Mouse (Mus musculus) neural tube, embryonic 15.5 days (tissue): ENCODE measurements around the gene Snx29. TPM values are rescaled to one million over a fixed set of nuclear protein-coding genes. Genes with fewer than 3 reads are reported as not detected.

Experiments
- ATAC-seq: fragments of 200-750 bp; cut with Nextera tagmentation; 2 replicates; pipeline ENCODE4 v1.8.0; 2017; ENCODE audit warnings: mild to moderate bottlenecking, moderate TSS enrichment, moderate library complexity; ENCODE audit not compliant: low FRiP score
- H3K27ac ChIP-seq: fragments of 300-500 bp; sonication (generic); replicated peaks from 2 replicates; pipeline ENCODE4 v1.5.1; 2015; ENCODE audit warnings: mild to moderate bottlenecking, inconsistent platforms
- H3K27me3 ChIP-seq: fragments of 300-500 bp; sonication (generic); replicated peaks from 2 replicates; pipeline ENCODE4 v1.6.1; 2015; ENCODE audit warnings: inconsistent platforms
- H3K36me3 ChIP-seq: fragments of 300-500 bp; sonication (generic); 2 replicates; pipeline ENCODE4 v1.6.1; 2015; ENCODE audit warnings: inconsistent platforms
- H3K4me1 ChIP-seq: fragments of 300-500 bp; sonication (generic); 2 replicates; pipeline ENCODE4 v1.6.1; 2015; ENCODE audit warnings: inconsistent platforms
- H3K4me2 ChIP-seq: fragments of 300-500 bp; sonication (generic); 2 replicates; pipeline ENCODE4 v1.6.1; 2015; ENCODE audit warnings: inconsistent platforms, mild to moderate bottlenecking, moderate library complexity
- H3K4me3 ChIP-seq: fragments of 300-500 bp; sonication (generic); replicated peaks from 2 replicates; pipeline ENCODE4 v1.5.1; 2015; ENCODE audit warnings: mild to moderate bottlenecking, inconsistent platforms
- H3K9ac ChIP-seq: fragments of 300-500 bp; sonication (generic); replicated peaks from 2 replicates; pipeline ENCODE4 v1.6.1; 2015; ENCODE audit warnings: mild to moderate bottlenecking, inconsistent platforms
- H3K9me3 ChIP-seq: fragments of 300-500 bp; sonication (generic); replicated peaks from 2 replicates; pipeline ENCODE4 v1.6.1; 2016; ENCODE audit warnings: inconsistent platforms
- WGBS: fragments of 180-500 bp; shearing (Covaris S2); methylation state at CpG from one replicate; pipeline ENCODE4 v1.1.7; 2015; ENCODE audit warnings: mixed read lengths; 5-methylcytosine and 5-hydroxymethylcytosine counted together
- polyA plus RNA-seq: library from polyadenylated mRNA; unstranded; fragments of >200 nt; fragmentation: Nextera tagmentation; extraction: Ambion mirVana; gene quantifications from 2 replicates; pipeline ENCODE4 v1.2.1, GENCODE M21; 2015

Gene Snx29
- polyA plus RNA-seq, 1 experiment from 2014 or later = 18.7 TPM

GRCm38 (mm10) chr16:11755281-11756066 is 432.8 kb downstream of the Snx29 start:
- 88% methylated on average over 9 of the region's 9 CpGs for WGBS
- Histone ChIP-seq H3K4me3 (no peak overlapping the region), H3K4me1 (no peaks in the 10 kb centered on the region), H3K4me2 (no peak overlapping the region), H3K9me3 (no peaks in the 10 kb centered on the region), H3K36me3 (no peaks in the 10 kb centered on the region), H3K9ac (no peak overlapping the region), H3K27ac (no peak overlapping the region), H3K27me3 (no peaks in the 10 kb centered on the region)
- ATAC-seq = no peak

GRCm38 (mm10) chr16:11756598-11757245 is 434.0 kb downstream of the Snx29 start:
- 72% methylated on average over 1 of the region's 1 CpGs for WGBS
- no peak for ATAC-seq
- H3K4me3 ChIP-seq = no peak overlapping the region

GRCm38 (mm10) chr16:11757471-11757870 is 434.8 kb downstream of the Snx29 start:
- ATAC-seq = no peak
- Histone ChIP-seq H3K4me2 (no peak overlapping the region), H3K4me1 (no peaks in the 10 kb centered on the region), H3K9me3 (no peaks in the 10 kb centered on the region), H3K4me3 (no peak overlapping the region), H3K9ac (no peak overlapping the region), H3K27ac (no peak overlapping the region), H3K27me3 (no peaks in the 10 kb centered on the region), H3K36me3 (no peaks in the 10 kb centered on the region)
- WGBS = 93% methylated on average over 8 of the region's 8 CpGs

More at GRCm38 (mm10) chr16:11756598-11757245, 434.0 kb downstream of the Snx29 start:
- Histone ChIP-seq H3K9me3 (no peaks in the 10 kb centered on the region), H3K4me2 (no peak overlapping the region), H3K27me3 (no peaks in the 10 kb centered on the region), H3K9ac (no peak overlapping the region), H3K36me3 (no peaks in the 10 kb centered on the region), H3K27ac (no peak overlapping the region), H3K4me1 (no peaks in the 10 kb centered on the region)

DNA sequence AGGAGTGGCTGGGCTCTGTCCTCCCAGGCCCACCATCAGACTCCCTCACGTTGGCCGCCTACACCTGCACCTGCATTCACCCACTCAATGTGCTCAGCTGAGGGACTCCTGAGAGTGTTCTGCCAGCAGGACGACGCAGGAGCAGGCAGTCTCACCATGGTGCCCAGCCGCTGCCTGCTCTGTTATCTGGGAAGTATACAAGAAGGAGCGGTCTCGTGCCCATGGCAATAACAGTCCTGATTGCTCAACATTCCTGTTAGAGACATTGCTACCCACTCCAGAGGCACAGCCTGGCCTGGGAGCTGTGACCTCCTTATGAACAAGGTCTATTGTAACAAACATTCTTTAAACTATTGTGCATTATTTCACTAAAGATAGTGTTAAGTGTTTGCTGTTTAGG is 435.2 kb downstream of the Snx29 start:
- H3K9me3 ChIP-seq = no peaks in the 10 kb centered on the region
- no peak for ATAC-seq
- H3K36me3 ChIP-seq = no peaks in the 10 kb centered on the region

GRCm38 (mm10) chr16:11772318-11772717 is 449.6 kb downstream of the Snx29 start:
- Histone ChIP-seq H3K27me3 (no peaks in the 10 kb centered on the region), H3K4me3 (no peak overlapping the region), H3K27ac (no peak overlapping the region), H3K36me3 (no peaks in the 10 kb centered on the region), H3K4me1 (no peaks in the 10 kb centered on the region), H3K9me3 (no peaks in the 10 kb centered on the region), H3K4me2 (no peak overlapping the region), H3K9ac (no peak overlapping the region)
- ATAC-seq = no peak
- 62% methylated on average over 2 of the region's 2 CpGs for WGBS

More for the DNA sequence above, 435.2 kb downstream of the Snx29 start:
- no peak overlapping the region for H3K4me3 ChIP-seq
- H3K27me3 ChIP-seq = no peaks in the 10 kb centered on the region
- H3K4me1 ChIP-seq = no peaks in the 10 kb centered on the region
- no peak overlapping the region for H3K27ac ChIP-seq
- no peak overlapping the region for H3K9ac ChIP-seq
- whole genome bisulfite sequencing = 84% methylated on average over 7 of the region's 7 CpGs
- H3K4me2 ChIP-seq = no peak overlapping the region

- no peaks in the 10 kb centered on the region for H3K4me1 ChIP-seq
- H3K4me2 ChIP-seq = no peak overlapping the region
- H3K36me3 ChIP-seq = no peaks in the 10 kb centered on the region
- no peaks in the 10 kb centered on the region for H3K27me3 ChIP-seq
- no peak for ATAC-seq
- no peaks in the 10 kb centered on the region for H3K9me3 ChIP-seq
- no peak overlapping the region for H3K9ac ChIP-seq
- WGBS = 82% methylated on average over 1 of the region's 1 CpGs
- H3K4me3 ChIP-seq = no peak overlapping the region
- no peak overlapping the region for H3K27ac ChIP-seq
Measured at GRCm38 (mm10) chr16:11774321-11774720, 451.6 kb downstream of the Snx29 start.

DNA sequence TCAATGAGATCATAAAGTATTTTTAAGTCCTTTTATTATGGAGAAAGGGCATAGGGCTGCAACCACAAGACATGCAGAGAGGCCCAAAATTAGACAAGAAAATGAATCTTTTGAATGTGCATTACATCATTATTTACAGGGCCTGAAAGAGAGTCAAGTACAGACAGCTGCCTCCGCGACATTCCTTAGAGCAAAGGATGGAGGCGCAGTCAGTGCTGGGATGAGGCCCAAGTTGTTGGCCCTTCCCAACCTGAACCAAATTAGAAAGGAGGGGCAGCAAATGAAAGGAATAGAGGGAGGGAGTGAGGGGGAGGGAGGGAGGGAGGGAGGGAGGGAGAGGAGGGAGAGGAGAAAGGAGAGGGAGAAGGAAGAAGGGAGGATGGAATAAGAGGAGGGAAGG is 453.8 kb downstream of the Snx29 start:
- ATAC-seq = no peak
- H3K4me1 ChIP-seq = no peaks in the 10 kb centered on the region
- H3K27ac ChIP-seq = no peak overlapping the region
- no peak overlapping the region for H3K4me2 ChIP-seq
- H3K9me3 ChIP-seq = no peaks in the 10 kb centered on the region
- H3K4me3 ChIP-seq = no peak overlapping the region
- no peaks in the 10 kb centered on the region for H3K36me3 ChIP-seq
- no peak overlapping the region for H3K9ac ChIP-seq
- H3K27me3 ChIP-seq = no peaks in the 10 kb centered on the region
- 85% methylated on average over 3 of the region's 3 CpGs for WGBS

DNA sequence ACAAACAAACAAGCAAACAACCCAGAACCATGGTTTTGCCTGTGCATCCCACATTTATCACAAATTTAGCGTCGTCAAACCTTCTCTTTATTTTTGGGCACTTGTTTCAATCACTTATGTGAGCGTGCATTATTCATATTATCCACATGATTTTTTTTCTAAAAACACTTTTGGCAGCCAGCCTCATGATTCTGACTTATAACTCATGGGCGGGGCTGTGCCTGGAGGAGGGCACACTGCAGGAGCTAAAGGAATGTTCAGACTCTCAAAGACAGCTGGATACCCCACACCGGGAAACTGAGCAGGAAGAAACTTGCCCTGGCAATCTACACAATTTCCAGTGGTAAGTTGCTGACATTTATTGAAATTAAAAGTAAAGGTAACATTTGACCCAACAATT is 455.5 kb downstream of the Snx29 start:
- no peak for ATAC-seq
- WGBS = 86% methylated on average over 5 of the region's 5 CpGs
- Histone ChIP-seq H3K4me2 (no peak overlapping the region), H3K4me3 (no peak overlapping the region), H3K27me3 (no peaks in the 10 kb centered on the region), H3K9me3 (no peaks in the 10 kb centered on the region), H3K36me3 (no peaks in the 10 kb centered on the region), H3K27ac (no peak overlapping the region), H3K9ac (no peak overlapping the region), H3K4me1 (no peaks in the 10 kb centered on the region)

DNA sequence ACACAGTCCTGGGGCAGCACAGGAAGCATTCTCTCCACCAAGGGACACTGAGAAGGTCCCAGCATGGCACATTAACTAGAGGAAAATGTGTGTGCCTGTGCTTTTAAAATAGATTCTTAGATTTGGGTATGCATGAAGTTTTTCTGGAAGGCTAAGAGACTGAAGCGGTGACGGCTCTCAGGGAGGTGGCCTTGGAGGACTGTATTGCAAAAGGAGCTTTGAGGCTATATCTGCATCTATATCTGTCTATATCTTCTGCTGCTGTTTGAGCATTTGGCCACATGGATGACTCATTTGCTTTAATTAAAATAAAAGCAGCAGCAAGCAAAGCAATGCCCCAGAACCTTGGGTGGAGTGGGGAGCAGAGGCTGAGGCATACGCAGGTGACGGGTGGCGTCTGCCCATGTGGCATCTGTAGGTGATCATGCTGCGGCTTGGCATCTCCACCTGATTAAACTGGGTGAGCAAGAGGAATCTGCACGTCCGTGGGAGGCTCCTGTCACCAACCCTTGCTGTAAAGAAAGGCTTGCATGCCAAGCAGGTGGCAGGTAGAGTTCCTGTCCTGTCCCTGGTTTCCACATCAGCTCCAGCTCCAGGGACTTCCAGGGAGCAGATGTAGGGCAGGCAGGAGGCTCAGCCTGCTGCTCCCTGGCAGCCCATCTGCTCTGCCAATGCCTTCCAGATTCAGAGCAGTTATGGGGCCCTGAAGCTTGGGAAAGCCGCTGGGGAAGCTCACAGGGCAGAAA is 456.2 kb downstream of the Snx29 start:
- Histone ChIP-seq H3K4me1 (no peaks in the 10 kb centered on the region), H3K36me3 (no peaks in the 10 kb centered on the region), H3K4me3 (no peak overlapping the region), H3K9ac (no peak overlapping the region), H3K9me3 (no peaks in the 10 kb centered on the region), H3K27me3 (no peaks in the 10 kb centered on the region), H3K27ac (no peak overlapping the region), H3K4me2 (no peak overlapping the region)
- 90% methylated on average over 9 of the region's 9 CpGs for WGBS
- ATAC-seq = no peak

- H3K9ac ChIP-seq = no peak overlapping the region
- H3K4me3 ChIP-seq = no peak overlapping the region
- no peaks in the 10 kb centered on the region for H3K4me1 ChIP-seq
- no peaks in the 10 kb centered on the region for H3K36me3 ChIP-seq
- H3K4me2 ChIP-seq = no peak overlapping the region
- no peaks in the 10 kb centered on the region for H3K9me3 ChIP-seq
- no peak overlapping the region for H3K27ac ChIP-seq
- 30% methylated on average over 2 of the region's 2 CpGs for WGBS
- no peak for ATAC-seq
- no peaks in the 10 kb centered on the region for H3K27me3 ChIP-seq
Measured at GRCm38 (mm10) chr16:11782082-11782481, 459.4 kb downstream of the Snx29 start.

DNA sequence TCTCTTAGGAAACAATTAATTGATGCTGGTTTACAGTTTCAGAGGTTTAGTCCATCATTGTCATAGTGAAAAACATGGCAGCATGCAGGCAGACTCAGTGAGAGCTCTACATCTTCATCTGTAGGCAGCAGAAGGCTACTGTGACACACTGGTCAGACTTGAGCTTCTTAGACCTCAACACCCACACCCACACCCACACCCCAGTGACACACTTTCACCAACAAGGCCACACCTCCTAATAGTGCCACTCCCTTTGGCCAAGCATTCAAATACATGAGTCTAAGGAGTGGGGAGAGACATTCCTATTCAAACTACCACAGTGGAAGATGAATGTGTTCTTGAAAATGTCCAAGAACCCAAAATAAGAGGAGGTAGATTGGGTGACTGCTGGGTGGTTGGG is 460.6 kb downstream of the Snx29 start:
- H3K27ac ChIP-seq = no peak overlapping the region
- no peaks in the 10 kb centered on the region for H3K36me3 ChIP-seq
- H3K4me2 ChIP-seq = no peak overlapping the region
- H3K9ac ChIP-seq = no peak overlapping the region
- no peak for ATAC-seq
- H3K4me1 ChIP-seq = no peaks in the 10 kb centered on the region
- no peaks in the 10 kb centered on the region for H3K9me3 ChIP-seq
- no peak overlapping the region for H3K4me3 ChIP-seq
- H3K27me3 ChIP-seq = no peaks in the 10 kb centered on the region

- Histone ChIP-seq H3K9ac (no peak overlapping the region), H3K27me3 (no peaks in the 10 kb centered on the region), H3K36me3 (no peaks in the 10 kb centered on the region), H3K27ac (no peak overlapping the region), H3K4me2 (no peak overlapping the region), H3K4me3 (no peak overlapping the region), H3K9me3 (no peaks in the 10 kb centered on the region), H3K4me1 (no peaks in the 10 kb centered on the region)
- 72% methylated on average over 4 of the region's 4 CpGs for WGBS
- ATAC-seq = no peak
Measured at GRCm38 (mm10) chr16:11784354-11784753, 461.6 kb downstream of the Snx29 start.
